Mouse (Mus musculus): ENCODE data around the gene Rad17. TPM values are rescaled to one million over a fixed set of nuclear protein-coding genes. Genes with fewer than 3 reads are reported as not detected.

Gene Rad17
- total RNA-seq, 1 experiment from 2014 or later: 22.6 TPM

DNA sequence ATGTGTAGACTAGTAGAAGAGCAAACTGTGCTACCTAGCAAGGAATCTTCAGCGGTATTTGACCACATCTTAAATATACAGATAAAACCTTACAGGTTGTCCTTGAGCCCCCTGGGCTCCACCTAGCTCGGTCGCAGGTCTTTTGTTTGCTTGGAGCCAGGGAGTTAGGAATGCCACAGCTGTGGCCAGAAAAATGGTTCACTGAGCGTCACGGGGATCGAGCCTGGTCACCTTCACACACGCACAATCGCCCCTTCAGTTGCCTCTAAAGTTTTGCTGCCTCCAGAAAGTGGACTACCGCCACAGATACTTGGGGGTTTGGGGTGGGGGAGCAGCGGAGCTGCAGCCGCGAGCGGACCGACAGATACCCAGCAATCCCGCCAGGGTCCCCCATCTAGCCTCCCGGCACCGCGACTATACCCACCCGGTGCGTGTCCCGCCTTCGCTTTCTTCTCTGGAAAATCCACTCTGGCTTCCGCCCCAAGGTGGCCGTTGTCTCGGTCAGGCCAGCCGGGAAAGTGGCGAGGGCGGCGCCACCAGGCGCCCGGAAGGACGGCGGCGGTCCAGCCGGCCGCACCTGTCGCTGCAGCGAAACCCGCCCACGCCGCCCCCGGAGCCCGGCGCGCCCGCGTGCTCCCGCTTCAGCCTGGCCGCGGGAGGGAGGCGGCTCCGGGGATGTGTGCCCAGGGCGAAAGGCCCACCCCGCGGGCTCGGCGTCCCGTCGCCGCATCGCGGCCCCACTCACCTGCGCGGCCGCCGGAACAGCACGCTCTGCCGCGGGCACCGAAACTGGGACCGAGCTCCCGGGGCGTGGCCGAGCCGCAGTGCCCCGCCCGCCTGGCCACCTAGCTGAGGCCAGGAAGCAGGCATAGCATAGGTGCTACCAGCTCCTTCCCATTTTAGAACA is 34.4 kb downstream of the Rad17 start, which contains the start of gene Marveld2:
TSS of gene Marveld2 (minus strand) at position 791 of the 907 bp plus-strand sequence.
- DNase-seq: peak; percentile 39

DNA sequence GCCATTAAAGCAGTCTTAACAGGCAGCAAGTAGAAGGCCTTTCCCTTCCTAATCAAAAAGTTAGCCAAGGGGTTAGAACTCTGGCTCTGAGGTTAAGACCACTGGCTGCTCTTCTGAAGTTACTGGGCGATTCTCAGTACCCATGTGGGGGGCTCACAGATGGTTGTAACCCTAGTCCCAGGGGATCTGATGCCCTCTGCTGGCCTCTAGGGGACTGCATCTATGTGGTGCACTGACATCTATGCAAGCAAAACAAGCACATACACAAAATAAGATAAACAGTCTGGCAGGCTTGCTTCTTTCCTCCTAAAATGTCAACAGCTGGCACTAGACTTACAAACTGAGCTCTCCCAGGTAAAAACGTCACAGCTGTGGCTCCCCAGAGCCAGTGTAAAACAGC is 37.9 kb downstream of the Rad17 start:
- no peak for DNase-seq

DNA sequence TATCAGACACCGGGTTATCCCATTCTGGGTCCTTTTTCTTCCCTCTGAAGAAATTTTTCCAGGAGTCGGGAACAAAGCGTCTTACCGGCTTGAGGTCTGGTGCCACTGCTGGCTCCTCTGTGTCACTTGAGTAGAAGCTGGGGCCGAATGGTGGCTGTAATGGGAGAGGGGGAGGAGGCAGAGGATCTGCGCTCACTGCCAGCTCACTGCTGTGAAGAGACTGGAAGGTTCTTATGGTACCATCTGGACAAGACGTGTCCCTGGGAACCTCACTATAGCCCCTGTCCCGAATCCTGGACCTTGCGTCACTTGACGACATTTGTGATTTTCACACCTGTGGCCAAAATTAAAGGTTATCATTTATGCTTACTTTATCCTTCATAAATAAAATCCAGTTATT is 38.6 kb downstream of the Rad17 start:
- DNase-seq: no peak

DNA sequence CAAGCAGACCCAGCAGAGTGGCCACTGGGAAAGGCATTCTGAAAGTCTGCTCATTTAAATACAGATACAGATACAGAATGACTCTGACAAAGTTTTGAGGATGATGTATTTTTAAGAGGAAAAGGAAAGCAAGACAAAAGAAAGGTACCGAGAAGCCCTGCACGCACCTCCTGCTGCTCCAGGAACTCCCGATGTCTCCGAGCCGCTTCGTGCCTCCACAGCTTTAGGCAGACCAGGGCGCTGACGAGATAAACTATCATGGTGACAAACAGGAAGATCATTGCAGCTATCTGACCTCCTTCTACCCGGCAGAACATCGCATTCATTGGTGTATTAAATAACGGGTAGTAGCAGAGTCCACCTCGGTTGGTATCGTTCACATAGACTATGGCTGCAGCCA is 39.6 kb downstream of the Rad17 start:
- no peak for DNase-seq

DNA sequence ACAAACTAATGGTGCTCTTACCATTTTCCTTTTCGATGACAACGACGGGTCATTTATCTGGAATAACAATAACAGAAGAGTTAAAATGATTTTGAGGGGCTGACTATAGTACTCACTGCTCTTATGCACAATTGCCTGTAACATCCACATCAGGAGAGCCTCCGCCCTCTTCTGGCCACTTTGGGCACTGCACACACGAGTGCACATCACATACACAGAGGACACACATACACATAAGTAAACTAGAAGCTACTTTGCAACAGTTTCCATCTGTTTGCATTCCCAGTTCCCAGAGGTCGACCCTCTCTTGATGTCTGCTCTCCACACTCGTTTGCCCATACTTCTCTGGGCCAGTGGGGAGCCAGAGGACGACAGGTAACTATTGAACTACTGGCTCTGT is 43.1 kb downstream of the Rad17 start:
- no peak for DNase-seq

DNA sequence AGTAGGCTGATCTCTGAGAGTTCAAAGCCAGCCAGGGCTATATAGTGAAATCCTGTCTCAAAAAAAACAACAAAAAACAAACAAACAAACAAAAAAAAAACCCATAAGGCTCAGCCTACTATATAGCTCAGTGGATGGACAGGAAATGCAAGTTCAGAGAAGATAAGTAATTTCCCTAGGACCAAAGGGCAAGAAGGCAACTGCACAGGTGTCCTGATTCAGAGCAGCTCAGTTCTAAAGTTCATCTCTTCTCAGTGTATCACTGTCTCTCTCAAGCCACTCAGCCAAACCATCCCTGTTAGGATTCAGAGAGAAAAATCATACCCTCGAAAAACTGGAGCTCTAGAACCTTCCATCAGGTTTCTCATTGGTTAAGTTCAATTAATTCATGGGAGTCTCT is 45.0 kb downstream of the Rad17 start:
- no peak for DNase-seq

DNA sequence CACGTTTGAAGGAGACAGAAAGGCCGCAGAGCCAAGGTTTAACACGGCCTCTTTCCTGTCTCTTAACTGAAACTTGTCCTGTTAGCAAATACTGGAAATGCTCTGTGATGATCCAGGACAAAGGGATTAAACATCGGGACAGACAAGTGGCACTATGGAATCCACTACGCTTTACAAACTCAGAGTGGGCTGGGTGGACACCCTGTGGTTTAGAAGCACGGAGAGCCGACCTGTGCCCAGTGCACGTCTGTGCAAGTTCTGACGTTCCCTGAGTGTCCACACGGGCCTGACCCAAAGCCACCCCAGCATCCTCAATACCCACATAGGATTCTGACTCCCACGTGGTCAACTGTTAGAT is 47.1 kb downstream of the Rad17 start:
- no peak for DNase-seq

DNA sequence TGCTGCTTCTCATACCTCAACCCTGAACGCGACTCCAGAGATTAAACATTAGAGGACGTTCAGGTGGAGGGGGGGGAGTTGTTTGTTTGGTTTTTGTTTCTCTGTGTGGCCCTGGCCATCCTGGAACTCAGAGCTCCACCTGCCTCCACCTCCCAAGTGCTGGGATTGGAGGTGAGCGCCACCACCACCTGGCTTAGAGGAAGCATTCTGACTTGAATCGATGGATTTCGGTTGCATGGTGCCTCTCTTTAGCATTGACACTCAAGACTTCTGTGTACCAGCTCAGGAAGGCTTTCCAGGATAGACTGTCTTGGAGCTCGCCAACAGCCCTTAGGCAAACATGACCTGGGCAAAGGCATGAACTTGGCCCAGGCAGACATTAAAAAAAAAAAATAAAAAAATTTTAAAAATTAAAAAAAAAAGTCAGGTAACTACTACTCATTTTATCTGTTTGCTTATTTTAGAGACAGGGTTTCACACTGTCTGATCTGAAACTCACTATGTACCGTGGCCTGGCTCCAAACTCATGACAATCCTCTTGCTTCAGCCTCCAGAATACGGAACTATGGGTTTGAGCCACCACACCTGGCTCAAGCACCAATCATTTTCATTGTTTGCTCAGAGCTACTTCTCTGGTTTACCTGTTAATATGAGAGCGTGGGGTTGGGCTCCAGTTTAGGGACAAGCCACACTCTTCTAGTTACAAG is 47.7 kb downstream of the Rad17 start:
- no peak for DNase-seq

DNA sequence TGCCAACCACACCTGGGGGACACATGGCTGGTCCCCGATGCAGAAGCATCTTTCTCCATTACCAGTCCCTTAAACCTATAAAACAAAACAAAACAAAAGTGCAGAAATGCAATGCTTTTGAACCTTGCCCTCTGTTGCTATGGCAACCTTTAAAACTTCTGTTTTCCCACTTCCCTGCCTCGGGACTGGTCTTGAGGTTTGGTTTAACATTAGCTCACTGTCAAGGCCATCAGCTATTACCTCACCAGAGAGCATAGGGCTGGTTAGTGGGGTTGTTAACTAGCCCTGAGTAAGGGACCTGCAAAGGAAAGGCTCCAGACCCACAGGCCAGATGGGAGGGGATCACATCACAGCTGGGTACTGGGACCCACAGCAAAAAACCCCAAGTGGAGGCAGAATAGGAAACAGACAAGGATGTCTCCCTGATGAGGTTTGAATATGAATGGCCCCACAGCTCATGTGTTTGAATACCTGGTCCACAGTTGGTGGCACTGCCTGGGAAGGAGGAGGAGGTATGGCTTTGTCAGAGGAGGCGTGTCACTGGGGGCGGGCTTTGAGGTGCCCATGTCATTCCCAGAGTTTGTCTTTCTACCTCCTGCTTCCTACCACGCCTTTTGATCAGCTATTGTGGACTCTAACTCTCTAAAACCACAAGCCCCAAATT is 48.5 kb downstream of the Rad17 start:
- no peak for DNase-seq

DNA sequence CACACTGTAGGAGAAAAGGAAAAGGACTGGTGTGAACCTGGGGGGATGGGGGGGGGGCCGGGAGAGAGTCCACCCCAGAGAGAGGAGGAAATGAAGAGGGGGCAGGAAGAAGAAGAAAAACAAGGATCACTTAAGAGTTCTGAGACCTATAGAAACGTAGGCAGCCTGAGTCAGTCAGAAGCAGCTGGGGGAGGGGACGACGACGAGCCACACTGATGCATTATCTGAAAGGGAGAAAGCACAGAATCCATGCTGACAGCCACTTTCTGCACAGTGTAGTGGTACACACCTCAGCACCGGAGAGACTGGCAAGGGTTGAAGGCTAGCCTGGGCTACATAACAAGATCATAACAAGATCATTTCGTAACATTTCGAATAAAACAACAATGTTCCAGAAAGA is 49.8 kb downstream of the Rad17 start:
- no peak for DNase-seq

DNA sequence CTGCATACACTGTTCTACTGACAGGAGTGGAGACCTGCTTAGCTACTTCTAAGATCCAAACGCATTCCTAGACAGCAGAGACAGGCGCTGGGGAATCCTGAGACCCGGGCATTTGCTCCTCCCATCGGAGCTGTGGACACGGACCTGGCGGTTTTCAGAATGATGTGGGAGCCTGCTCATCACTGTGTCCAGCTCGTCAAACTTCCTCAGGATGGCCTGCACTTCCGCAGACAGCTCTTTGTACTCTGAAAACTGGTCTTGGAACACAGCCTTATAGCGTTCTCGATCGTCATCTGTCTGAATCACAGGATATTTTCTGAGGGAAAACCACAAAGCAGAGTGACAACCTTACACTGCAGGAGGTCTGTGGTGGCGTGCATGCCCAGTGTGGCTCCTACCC is 50.5 kb downstream of the Rad17 start:
- no peak for DNase-seq

DNA sequence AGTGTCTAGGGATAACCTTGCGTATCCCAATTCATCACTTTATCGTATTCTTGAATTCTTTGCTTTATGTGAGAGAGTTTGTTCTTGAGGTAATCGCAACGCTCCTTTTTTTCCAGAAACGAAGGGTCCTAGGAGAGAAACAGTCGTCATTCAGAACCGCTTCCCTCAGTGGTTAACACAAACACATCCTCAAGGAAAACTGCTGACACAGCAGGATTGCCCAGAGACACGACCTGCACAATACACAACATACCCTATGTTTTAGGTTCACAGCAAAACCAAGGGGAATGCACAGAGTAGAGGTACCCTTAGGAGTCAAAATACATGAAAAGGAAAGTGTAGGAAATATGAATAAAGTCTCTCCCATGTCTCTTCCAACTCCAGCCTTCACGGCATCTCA is 53.6 kb downstream of the Rad17 start:
- DNase-seq: no peak

DNA sequence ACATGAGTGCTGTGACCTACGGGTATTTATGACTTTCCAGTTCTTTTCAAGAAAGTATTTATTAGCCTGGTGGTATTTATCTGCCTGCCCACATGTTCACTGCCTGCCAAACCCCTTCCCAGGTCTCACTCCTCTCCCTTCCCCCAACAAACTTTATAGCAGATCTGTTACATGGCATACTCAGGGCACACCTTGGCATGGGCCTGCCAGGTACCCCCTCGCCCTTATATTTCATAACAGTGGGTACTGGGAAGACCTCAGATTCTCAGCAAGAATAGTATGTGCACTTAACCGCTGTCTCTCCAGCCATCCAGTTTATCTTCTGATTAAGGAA is 55.3 kb downstream of the Rad17 start:
- DNase-seq: no peak

DNA sequence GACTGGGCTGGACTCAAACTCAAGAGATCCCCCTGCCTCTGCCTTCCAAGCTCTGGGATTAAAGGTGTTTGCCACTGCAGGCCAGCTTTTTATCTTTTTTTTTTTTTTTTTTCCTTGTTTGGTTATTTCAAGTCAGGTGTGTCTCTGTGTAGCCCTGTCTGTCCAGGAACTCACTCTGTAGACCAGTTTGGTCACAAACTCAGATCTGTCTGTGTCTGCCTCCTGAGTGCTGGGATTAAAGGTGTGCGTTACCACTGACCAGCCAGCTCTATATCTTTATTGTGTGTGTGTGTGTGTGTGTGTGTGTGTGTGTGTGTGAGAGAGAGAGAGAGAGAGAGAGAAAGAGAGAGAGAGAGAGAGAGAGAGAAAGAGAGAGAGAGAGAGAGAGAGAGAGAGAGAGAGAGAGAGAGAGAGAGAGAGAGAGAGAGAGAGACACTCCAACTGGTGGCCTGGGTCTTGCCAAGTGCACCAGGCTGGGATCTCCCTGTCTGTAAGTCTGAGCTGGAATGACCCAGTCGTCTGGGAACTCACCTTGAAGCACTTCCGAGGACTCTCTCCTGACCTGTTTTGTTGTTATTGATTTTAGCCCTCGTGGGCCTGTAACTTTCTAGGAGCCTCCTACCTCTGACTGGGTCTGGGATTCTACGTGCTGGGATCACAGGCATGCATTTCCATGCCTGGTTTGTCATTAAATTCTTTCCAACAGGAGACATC is 55.9 kb downstream of the Rad17 start:
- DNase-seq: no peak

DNA sequence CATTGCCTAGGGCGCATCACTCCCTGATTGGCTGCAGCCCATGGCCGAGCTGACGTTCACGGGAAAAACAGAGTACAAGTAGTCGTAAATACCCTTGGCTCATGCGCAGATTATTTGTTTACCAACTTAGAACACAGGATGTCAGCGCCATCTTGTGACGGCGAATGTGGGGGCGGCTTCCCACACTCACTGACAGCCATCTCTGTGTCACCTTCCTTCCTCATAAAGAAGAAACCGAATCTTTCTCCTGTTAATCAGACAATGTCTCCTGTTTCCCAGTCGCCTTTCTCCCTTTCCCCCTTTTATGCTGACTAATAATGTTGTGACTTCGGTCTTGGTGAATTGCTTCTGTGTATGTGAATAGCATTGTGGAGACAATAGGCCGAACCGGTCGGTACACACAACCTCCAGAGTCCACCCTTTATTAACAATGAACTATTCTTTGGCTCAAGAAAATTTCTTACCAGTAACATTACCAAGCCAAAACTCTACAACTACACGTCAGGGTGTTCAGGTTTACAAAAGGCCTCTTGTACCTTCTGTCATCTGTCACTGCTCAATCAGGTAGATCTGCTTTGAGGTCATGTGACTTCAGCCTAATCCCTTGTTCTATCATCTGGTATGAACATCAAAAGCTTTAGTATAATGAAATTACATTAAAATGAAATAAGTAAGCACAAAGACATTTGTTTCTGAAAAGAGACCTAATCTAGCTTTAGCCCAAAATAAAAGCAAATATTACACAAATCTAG is 56.6 kb downstream of the Rad17 start:
- DNase-seq: no peak

DNA sequence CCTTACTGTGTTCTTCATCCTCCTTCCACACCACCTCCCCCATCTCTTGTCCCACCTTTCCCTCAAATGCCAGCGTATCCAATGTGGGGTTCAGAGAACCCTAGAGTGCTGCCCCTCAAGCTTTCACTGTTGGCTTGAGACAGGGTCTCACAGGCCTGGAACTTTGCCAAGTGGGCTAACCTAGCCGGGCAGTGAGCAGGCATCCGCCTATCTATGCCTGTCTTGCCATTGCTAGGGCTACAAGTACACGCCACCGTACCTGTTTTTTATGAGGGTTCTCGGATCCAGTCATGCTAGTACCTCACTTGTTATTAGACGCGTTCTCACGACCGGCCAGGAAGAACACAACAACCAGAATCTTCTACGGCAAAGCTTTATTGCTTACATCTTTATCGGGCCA is 62.2 kb downstream of the Rad17 start:
- DNase-seq: no peak

DNA sequence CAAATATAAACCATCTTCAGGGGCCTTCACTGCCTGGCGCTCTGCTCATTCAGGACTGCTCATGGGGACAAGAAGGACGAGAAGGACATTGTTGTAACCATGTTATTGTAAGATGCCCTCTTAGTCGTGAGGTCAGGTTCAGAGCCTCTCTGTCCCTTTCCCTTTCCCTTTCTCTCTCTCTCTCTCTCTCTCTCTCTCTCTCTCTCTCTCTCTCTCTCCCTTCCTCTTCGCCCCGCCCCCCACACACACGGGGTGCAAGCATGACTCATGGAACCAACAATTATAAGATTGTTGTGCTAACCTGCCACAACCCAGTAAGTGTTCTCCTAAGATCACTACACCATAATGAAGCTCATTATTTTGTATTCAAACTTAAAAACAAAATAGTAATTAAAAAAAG is 68.7 kb downstream of the Rad17 start:
- no peak for DNase-seq

DNA sequence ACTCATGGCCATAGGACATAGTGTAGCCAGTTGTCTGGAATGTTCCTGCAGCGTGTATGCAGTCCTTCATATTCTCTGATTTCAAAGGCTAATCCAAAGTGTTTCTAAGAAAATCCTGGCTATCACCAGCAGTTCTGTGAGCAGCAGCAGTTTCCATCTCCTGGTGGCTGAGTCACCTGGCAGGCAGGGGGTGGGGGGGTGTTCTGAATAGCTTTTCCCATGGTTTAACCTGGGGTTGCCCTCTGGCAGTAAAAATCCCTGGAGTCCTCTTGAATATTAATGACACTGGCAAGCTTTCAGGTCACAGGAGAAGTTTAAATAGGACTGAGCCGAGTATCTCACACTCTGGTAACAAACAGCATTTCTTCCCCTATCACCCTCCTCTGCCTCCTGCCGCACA is 69.2 kb downstream of the Rad17 start:
- DNase-seq: no peak

DNA sequence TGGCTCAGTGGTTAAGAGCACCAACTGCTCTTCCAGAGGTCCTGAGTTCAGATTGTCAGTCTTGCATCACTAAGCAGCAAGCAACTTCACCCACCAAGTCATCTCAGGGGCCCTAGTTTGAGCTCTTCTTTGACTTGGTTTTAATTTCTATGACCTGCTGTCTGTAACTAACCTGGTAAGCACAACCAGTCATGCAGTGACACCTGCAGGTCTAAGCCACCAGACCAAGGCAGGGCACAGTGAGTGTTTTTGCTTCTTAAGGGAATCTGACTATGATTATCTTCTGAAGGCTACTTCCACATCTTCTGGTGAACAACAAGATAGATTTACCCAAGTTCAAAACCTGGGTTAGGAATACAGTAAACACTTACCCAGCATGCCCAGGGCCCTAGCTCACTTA is 70.9 kb downstream of the Rad17 start:
- DNase-seq: no peak

DNA sequence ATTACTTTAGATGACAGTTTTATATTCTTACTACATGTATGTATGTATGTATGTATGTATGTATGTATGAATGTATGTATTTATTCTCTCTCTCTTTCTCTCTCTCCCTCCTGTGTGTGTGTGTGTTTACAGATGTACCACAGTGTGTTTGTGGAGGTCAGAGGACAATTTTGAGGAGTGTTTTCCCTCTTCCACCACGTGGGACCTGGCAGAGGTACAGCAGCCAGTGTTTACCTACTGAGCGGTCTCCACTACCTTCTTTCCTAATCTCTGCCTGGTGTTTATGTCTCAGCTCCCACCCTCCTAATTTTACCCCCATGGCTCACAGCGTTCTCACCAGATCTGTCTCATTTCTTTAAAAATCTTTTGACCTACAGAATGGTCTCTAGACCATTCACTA is 71.6 kb downstream of the Rad17 start:
- DNase-seq: no peak

DNA sequence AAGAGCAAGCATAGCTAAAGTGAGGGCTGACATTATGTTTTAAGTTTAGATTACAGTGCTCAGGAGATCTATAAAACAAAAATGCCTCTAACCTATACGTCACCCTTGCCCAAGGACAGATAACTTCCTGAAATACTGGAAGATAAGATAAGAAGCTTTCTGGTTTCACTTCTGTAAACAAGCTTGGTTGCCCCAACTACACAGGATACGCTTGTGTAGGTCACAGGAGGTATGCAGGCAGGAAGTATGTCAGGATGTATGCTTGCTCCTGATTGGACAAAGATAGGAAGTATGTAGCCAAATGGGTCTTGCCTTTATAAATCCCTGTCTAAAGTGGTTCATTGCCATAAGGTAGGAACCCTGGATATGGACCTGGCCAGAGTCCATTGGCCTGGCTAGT is 74.9 kb downstream of the Rad17 start:
- DNase-seq: no peak

DNA sequence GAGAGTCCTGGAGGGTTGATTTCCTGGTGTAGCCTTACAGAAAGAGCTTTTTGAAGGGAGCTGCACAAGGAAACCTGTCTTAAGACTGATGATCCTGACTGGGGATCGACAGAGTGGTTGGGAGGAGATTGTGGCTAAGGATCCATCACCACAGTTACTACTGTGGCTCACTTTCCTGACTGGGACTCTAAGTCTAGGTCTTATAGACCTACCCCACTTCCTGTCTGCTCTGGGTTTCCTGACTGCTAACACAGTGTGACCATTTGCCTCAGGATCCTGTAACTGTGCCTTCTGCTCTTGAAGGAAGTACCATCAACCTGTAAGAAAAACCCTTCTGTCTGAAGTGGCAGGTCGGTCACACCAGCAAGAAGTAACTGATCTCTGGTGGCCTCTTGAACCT is 80.1 kb downstream of the Rad17 start:
- no peak for DNase-seq

Measured in adrenal gland, postnatal 25 days (tissue).